Mouse (Mus musculus) cortical plate, adult 2 months (tissue): ENCODE results near the gene Evc2.
A peak's percentile ranks its signal among the peaks of the same experiment; 100 is the strongest.

ENCODE experiments used
- CTCF ChIP-seq: fragments of 200-500 bp; IDR thresholded peaks from 2 replicates; pipeline ENCODE4 v1.5.1; 2011; ENCODE audit warnings: mild to moderate bottlenecking, control low read depth, low read length; ENCODE audit not compliant: insufficient read depth; ENCODE audit errors: extremely low read depth
- POLR2A ChIP-seq: fragments of 200-500 bp; IDR thresholded peaks from 2 replicates; pipeline ENCODE4 v1.6.1; 2011; ENCODE audit warnings: mild to moderate bottlenecking, low read length, control low read depth; ENCODE audit not compliant: insufficient read depth; ENCODE audit errors: extremely low read depth

- TF ChIP-seq CTCF, result peak; percentile 94
- no peak for TF ChIP-seq POLR2A
These were observed 39.9 kb upstream of the Evc2 start for GRCm38 (mm10) chr5:37298370-37298769.
